Mouse (Mus musculus): ENCODE data around the gene Hist1h2be. TPM values are rescaled to one million over a fixed set of nuclear protein-coding genes. Genes with fewer than 3 reads are reported as not detected.
"Not testable (repeated sequence)": the region's sequence is repeated elsewhere in the genome, so short reads cannot be mapped to it uniquely, and the experiment has no call there.

The Hist1h2be gene
- polyA plus RNA-seq, 1 experiment from 2014 or later, result 3.1 TPM

- Histone ChIP-seq H3K36me3 (ENCODE audit: control insufficient read depth, insufficient read depth, low read length) (no peaks in the 10 kb centered on the region), H3K27ac (ENCODE audit: low read depth, low read length) (peak overlapping the region; percentile 93), H3K27me3 (ENCODE audit: control insufficient read depth, insufficient read depth, low read length) (no peaks in the 10 kb centered on the region), H3K4me1 (ENCODE audit: control insufficient read depth, insufficient read depth, low read length) (peaks cover 17% of the 10 kb centered on the region), H3K9ac (ENCODE audit: low read depth, low read length) (peak overlapping the region; percentile 71), H3K9me3 (ENCODE audit: control insufficient read depth, low read length) (no peaks in the 10 kb centered on the region), H3K4me3 (ENCODE audit: low read length) (peak overlapping the region; percentile 44), H3K4me2 (replicated peaks; ENCODE audit: low read depth, low read length) (peak overlapping the region; percentile 60)
- ATAC-seq (ENCODE audit: low FRiP score, low TSS enrichment), result no peak
Observed at GRCm38 (mm10) chr13:23584331-23584730, 36.6 kb downstream of the Hist1h2be start.

GRCm38 (mm10) chr13:23583387-23584068, 37.4 kb downstream of the Hist1h2be start:
- Histone ChIP-seq H3K4me1 (ENCODE audit: control insufficient read depth, insufficient read depth, low read length) (peaks cover 17% of the 10 kb centered on the region), H3K4me2 (replicated peaks; ENCODE audit: low read depth, low read length) (no peak overlapping the region), H3K4me3 (ENCODE audit: low read length) (no peak overlapping the region), H3K36me3 (ENCODE audit: control insufficient read depth, insufficient read depth, low read length) (no peaks in the 10 kb centered on the region), H3K27ac (ENCODE audit: low read depth, low read length) (peak overlapping the region; percentile 97), H3K9ac (ENCODE audit: low read depth, low read length) (no peak overlapping the region; the same call in 1 of the 2 replicates), H3K27me3 (ENCODE audit: control insufficient read depth, insufficient read depth, low read length) (no peaks in the 10 kb centered on the region), H3K9me3 (ENCODE audit: control insufficient read depth, low read length) (no peaks in the 10 kb centered on the region)
- ATAC-seq (ENCODE audit: low FRiP score, low TSS enrichment), result no peak

GRCm38 (mm10) chr13:23582219-23583056, 38.5 kb downstream of the Hist1h2be start:
- Histone ChIP-seq H3K9me3 (ENCODE audit: control insufficient read depth, low read length) (no peaks in the 10 kb centered on the region), H3K27me3 (ENCODE audit: control insufficient read depth, insufficient read depth, low read length) (no peaks in the 10 kb centered on the region), H3K27ac (ENCODE audit: low read depth, low read length) (peak overlapping the region; percentile 97), H3K4me2 (replicated peaks; ENCODE audit: low read depth, low read length) (peak overlapping the region; percentile 81), H3K4me3 (ENCODE audit: low read length) (peak overlapping the region; percentile 56), H3K9ac (ENCODE audit: low read depth, low read length) (peak overlapping the region; percentile 84), H3K4me1 (ENCODE audit: control insufficient read depth, insufficient read depth, low read length) (peaks cover 17% of the 10 kb centered on the region), H3K36me3 (ENCODE audit: control insufficient read depth, insufficient read depth, low read length) (no peaks in the 10 kb centered on the region)
- 12% methylated on average over 6 of the region's 6 CpGs for WGBS
- no peak for ATAC-seq (ENCODE audit: low FRiP score, low TSS enrichment)

- Histone ChIP-seq H3K36me3 (ENCODE audit: control insufficient read depth, insufficient read depth, low read length) (no peaks in the 10 kb centered on the region), H3K9me3 (ENCODE audit: control insufficient read depth, low read length) (no peaks in the 10 kb centered on the region), H3K27me3 (ENCODE audit: control insufficient read depth, insufficient read depth, low read length) (no peaks in the 10 kb centered on the region), H3K4me3 (ENCODE audit: low read length) (peak within 1 kb of the TSS; percentile 56), H3K27ac (ENCODE audit: low read depth, low read length) (peak within 1 kb of the TSS; percentile 97), H3K4me2 (replicated peaks; ENCODE audit: low read depth, low read length) (peak within 1 kb of the TSS; percentile 81), H3K4me1 (ENCODE audit: control insufficient read depth, insufficient read depth, low read length) (peaks cover 20% of the 10 kb centered on the region), H3K9ac (ENCODE audit: low read depth, low read length) (peak within 1 kb of the TSS; percentile 84)
- peak; percentile 90 for ATAC-seq (ENCODE audit: low FRiP score, low TSS enrichment)
- under 1% methylated on average over 43 of the region's 43 CpGs for WGBS
Observed at GRCm38 (mm10) chr13:23581408-23582218, 39.3 kb downstream of the Hist1h2be start, which contains the start of gene Hist1h4d. Gene Hist1h4d, plus strand, starts transcription at chr13:23581598.

- H3K27ac ChIP-seq (ENCODE audit: low read depth, low read length), result 0 out of 2 replicates have a peak overlapping the region, but pooled peaks have one; percentile 37
- 98% methylated on average over 1 of the region's 1 CpGs for WGBS
- ATAC-seq (ENCODE audit: low FRiP score, low TSS enrichment), result no peak
Observed at GRCm38 (mm10) chr13:23577835-23578234, 43.1 kb downstream of the Hist1h2be start.

GRCm38 (mm10) chr13:23576906-23577639, 43.9 kb downstream of the Hist1h2be start:
- Histone ChIP-seq H3K27ac (ENCODE audit: low read depth, low read length) (peak overlapping the region; percentile 78), H3K4me1 (ENCODE audit: control insufficient read depth, insufficient read depth, low read length) (0 out of 2 replicates have a peak, but pooled peaks cover 11% of the 10 kb centered on the region), H3K36me3 (ENCODE audit: control insufficient read depth, insufficient read depth, low read length) (no peaks in the 10 kb centered on the region), H3K27me3 (ENCODE audit: control insufficient read depth, insufficient read depth, low read length) (no peaks in the 10 kb centered on the region), H3K9me3 (ENCODE audit: control insufficient read depth, low read length) (no peaks in the 10 kb centered on the region), H3K4me3 (ENCODE audit: low read length) (peak overlapping the region; percentile 54), H3K9ac (ENCODE audit: low read depth, low read length) (peak overlapping the region; percentile 80; the same call in 1 of the 2 replicates), H3K4me2 (replicated peaks; ENCODE audit: low read depth, low read length) (peak overlapping the region; percentile 60)
- ATAC-seq (ENCODE audit: low FRiP score, low TSS enrichment), result no peak
- 43% methylated on average over 6 of the region's 6 CpGs for WGBS

More at GRCm38 (mm10) chr13:23577835-23578234, 43.1 kb downstream of the Hist1h2be start:
- no peaks in the 10 kb centered on the region for H3K36me3 ChIP-seq (ENCODE audit: control insufficient read depth, insufficient read depth, low read length)
- H3K4me3 ChIP-seq (ENCODE audit: low read length), result no peak overlapping the region
- H3K9me3 ChIP-seq (ENCODE audit: control insufficient read depth, low read length), result no peaks in the 10 kb centered on the region
- no peaks in the 10 kb centered on the region for H3K27me3 ChIP-seq (ENCODE audit: control insufficient read depth, insufficient read depth, low read length)
- H3K9ac ChIP-seq (ENCODE audit: low read depth, low read length), result no peak overlapping the region
- H3K4me2 ChIP-seq (replicated peaks; ENCODE audit: low read depth, low read length), result no peak overlapping the region
- H3K4me1 ChIP-seq (ENCODE audit: control insufficient read depth, insufficient read depth, low read length), result peaks cover 13% of the 10 kb centered on the region

GRCm38 (mm10) chr13:23576351-23576881, 44.5 kb downstream of the Hist1h2be start:
- H3K36me3 ChIP-seq (ENCODE audit: control insufficient read depth, insufficient read depth, low read length), result no peaks in the 10 kb centered on the region
- H3K27me3 ChIP-seq (ENCODE audit: control insufficient read depth, insufficient read depth, low read length), result no peaks in the 10 kb centered on the region
- peak overlapping the region; percentile 60 for H3K4me2 ChIP-seq (replicated peaks; ENCODE audit: low read depth, low read length)
- no peak for ATAC-seq (ENCODE audit: low FRiP score, low TSS enrichment)
- WGBS, result 6% methylated on average over 7 of the region's 7 CpGs
- H3K9ac ChIP-seq (ENCODE audit: low read depth, low read length), result peak overlapping the region; percentile 80
- H3K4me1 ChIP-seq (ENCODE audit: control insufficient read depth, insufficient read depth, low read length), result 0 out of 2 replicates have a peak, but pooled peaks cover 11% of the 10 kb centered on the region
- H3K27ac ChIP-seq (ENCODE audit: low read depth, low read length), result peak overlapping the region; percentile 78
- no peaks in the 10 kb centered on the region for H3K9me3 ChIP-seq (ENCODE audit: control insufficient read depth, low read length)
- peak overlapping the region; percentile 54 for H3K4me3 ChIP-seq (ENCODE audit: low read length)

GRCm38 (mm10) chr13:23575864-23576313, 45.0 kb downstream of the Hist1h2be start:
- Histone ChIP-seq H3K4me3 (ENCODE audit: low read length) (peak overlapping the region; percentile 54), H3K27ac (ENCODE audit: low read depth, low read length) (peak overlapping the region; percentile 78), H3K9ac (ENCODE audit: low read depth, low read length) (peak overlapping the region; percentile 80), H3K4me2 (replicated peaks; ENCODE audit: low read depth, low read length) (peak overlapping the region; percentile 60)
- H3K4me1 ChIP-seq (ENCODE audit: control insufficient read depth, insufficient read depth, low read length); H3K36me3 ChIP-seq (ENCODE audit: control insufficient read depth, insufficient read depth, low read length); H3K9me3 ChIP-seq (ENCODE audit: control insufficient read depth, low read length); H3K27me3 ChIP-seq (ENCODE audit: control insufficient read depth, insufficient read depth, low read length); ATAC-seq (ENCODE audit: low FRiP score, low TSS enrichment): not testable (repeated sequence)
- WGBS, result 0% methylated on average over 8 of the region's 40 CpGs

All from kidney, embryonic 14.5 days (tissue).